Mouse (Mus musculus) fat pad, adult 2 months (tissue): ENCODE results near the gene Cblb.

Source experiments
- DNase-seq: peaks from one replicate; pipeline ENCODE4 v3.0.0-alpha.2; 2011; ENCODE audit warnings: low read depth, low spot score; ENCODE audit errors: extremely low read depth

Gene Cblb

DNA sequence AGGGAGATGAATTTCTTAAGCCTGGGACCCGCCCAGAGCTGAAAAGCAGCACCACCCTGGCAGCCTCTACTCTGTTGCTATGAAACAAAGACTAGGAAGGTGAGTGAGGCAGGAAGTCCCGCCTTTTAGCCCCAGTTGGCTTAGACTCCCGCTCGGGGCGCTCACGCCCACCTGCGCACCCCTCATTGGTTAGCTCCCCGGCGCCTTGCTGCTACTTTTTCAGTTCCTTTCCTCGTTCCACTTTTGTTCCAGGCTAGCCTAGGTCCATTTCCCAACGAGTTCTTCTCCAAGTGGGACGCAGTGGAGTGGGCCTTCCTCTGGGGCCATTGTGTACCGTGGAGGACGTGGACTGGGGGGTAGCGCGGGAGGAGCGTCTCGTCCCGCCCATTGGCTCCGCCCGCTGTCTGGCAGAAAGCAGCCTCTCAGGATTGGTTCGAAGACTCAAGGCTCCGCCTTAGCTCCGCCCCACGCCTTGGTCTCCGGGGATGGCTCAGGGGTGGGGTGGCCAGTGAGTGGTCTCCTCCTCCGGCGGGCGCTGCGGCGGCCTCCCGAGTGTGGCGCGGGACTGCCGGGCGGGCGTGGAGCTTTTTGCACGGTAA, at the start of gene Cblb:
TSS of gene Cblb (plus strand) at position 135 of the 599 bp plus-strand sequence.
- no peak for DNase-seq

DNA sequence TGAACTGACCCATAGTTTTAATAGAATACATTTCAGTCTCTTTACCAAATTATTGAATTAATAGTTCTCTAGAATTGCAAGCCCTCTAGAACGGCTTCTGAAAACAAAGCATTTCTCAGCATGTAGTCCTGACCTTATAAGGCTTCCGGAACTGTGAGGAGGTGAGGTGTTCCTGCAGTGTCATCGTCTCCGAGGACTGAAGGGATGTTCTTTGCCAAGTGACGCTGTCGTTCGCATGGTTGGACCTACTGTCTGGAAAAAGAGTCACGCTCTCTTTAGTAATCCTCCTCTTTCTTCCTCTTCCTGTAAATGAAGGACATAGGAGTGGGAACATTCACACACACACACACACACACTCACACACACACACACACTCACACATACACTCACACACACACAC, 45.6 kb upstream of the Cblb start:
- no peak for DNase-seq

GRCm38 (mm10) chr16:51986207-51986606, 44.8 kb upstream of the Cblb start:
- no peak for DNase-seq

DNA sequence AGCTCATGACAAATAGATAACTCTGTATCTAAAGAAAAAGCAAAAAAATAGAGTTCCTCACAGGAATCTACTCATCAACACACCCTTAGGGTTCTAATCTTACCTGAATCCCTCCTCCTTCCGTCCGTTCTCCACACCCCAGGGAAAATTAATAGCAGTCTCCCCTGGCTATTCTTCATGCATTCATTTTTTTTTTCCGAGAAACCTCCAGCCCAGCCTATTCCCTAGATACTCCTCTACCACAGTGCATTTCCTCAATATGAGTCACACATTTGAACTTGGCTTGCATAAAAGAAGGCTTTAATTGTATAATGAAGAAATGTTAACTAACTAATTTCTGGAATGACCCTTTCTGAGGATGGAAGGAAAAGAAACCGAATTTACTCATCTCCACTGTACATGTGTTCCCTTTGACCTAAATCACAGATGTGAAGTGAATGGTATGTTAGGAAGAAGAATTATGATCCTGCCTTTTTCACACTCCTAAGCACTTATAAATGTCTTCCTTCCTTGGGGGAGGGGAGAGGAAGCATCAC, 43.9 kb upstream of the Cblb start:
- DNase-seq: no peak

DNA sequence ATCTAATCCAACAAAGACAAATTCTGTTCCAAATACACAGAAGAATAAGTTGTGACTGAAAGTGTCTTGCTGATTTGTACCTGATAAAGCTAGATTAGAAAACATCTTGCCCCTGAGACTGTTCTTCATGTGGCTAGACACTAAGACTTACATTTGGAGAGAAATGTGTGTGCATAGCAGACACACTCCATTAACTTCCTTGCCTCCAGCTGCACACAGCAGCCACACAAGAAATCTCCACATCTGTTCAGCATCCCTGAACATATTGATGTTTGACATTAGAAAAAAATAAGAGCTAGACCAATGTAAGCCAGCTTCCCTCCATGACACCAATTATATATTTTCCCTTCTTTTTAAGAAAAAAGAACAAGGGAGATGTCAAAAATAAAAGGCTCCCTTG, 43.0 kb upstream of the Cblb start:
- no peak for DNase-seq

DNA sequence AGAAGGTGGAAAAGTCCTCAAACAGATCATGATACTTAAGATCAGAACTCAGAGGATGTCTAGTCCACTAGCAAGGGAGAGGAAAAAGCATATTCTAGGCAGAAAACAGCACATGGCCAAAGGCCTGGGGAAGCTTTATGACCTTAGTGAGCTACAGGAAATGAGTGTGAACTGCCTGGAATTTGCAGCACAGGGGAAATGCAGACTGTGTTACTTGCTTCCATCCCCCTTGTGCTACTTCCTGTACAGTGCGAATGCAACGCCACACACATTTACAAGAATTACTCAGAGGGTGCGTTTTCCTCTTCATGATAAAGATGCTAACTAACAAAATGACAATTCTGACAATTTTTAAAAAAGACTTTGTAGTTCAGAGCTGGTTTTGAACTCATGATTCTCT, 41.8 kb upstream of the Cblb start:
- no peak for DNase-seq

GRCm38 (mm10) chr16:52000043-52000442, 31.0 kb upstream of the Cblb start:
- no peak for DNase-seq

DNA sequence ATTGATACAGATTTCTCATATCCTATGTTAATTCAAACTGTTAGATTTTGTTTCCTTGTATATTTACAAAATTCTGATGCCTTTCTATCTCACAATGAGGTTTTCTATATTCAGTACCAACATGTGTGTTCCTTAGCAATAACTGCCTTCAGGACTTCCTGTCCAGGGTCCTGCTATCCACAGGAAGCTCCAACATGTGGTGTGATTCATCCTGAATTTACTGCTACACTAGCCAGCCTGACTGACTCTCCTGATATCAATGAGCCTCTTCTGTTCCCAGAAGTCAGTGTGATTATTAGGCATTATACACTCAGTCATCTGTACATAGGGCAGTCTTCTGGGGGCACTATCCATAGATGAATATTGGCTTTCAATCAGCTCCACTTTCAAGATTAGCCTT, 30.2 kb upstream of the Cblb start:
- no peak for DNase-seq

- no peak for DNase-seq
Measured at GRCm38 (mm10) chr16:52007006-52007405, 24.0 kb upstream of the Cblb start.

GRCm38 (mm10) chr16:52008471-52008870, 22.6 kb upstream of the Cblb start:
- DNase-seq: no peak

DNA sequence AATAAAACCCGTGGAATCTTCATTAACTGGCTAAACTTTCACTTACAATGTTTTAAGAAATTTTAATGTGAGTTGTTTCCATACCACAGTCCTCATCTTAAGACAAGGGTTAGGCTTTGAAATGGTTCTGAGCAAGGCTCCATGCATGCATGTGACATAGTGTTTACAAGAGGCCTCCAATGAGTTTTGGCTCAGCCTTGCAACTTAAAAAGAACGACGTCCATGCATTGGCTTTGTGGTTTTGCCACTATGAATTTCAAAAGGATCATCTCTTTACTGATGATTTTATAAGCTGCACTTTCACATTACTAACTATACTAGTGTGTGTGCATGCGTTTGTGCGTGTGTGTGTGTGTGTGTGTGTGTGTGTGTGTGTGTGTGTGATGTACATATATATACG, 21.6 kb upstream of the Cblb start:
- no peak for DNase-seq

DNA sequence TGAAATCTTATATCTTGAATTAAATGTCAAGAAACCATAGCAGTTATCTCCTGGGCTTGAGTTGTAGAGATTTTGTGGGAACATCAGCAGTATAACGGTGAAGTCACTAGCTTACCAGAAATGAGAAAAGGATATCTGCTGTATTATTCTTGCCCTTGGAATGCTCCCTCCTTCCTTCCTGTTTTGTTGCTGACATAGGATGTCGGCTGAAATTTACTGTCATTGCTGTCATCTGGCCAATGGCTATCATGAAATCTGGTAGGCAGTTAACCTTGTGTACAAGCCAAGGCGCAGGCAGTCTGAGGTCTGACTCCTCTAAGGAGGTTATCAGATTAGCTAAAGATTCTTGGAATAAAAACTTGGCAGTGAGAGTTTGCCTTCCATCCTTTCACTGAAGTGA, 18.0 kb upstream of the Cblb start:
- peak; percentile 63 for DNase-seq

DNA sequence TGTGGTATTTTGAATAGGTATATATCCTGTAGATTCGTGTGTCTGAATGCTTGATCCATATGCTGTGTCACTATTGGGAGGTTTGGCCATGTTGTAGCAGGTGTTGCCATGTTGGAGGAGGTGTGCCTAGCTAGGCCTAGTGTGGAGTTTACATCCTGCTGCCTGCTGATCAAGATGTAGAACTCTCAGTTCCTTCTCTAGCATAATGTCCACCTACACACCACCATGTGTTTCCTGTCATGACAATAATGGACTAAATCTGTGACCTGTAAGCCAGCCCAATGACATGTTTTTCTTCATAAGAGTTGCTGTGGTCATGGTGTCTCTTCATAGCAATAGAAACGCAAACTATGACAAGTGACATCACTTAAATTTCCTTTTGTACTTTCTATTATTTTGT, 17.2 kb upstream of the Cblb start:
- DNase-seq: no peak

GRCm38 (mm10) chr16:52023417-52023816, 7.6 kb upstream of the Cblb start:
- DNase-seq: no peak

DNA sequence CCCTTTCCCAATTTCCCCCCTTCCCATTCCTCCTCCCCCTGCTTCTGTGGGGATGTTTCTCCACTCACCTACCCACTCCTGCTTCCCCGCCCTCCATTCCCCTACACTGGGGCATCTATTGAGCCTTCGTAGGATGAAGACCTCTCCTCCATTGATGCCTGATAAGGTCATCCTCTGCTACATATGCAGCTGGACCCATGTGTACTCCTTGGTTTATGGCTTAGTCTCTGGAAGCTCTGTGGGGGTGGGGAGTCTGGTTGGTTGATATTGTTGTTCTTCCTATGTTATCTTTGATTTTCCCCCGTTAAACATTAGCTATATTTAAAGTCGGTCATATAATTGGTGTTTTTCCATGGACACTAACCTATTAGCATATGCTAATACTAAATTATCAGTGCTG, 3.7 kb upstream of the Cblb start:
- DNase-seq: no peak

- no peak for DNase-seq
Measured at GRCm38 (mm10) chr16:52029001-52029400, 2.0 kb upstream of the Cblb start.

DNA sequence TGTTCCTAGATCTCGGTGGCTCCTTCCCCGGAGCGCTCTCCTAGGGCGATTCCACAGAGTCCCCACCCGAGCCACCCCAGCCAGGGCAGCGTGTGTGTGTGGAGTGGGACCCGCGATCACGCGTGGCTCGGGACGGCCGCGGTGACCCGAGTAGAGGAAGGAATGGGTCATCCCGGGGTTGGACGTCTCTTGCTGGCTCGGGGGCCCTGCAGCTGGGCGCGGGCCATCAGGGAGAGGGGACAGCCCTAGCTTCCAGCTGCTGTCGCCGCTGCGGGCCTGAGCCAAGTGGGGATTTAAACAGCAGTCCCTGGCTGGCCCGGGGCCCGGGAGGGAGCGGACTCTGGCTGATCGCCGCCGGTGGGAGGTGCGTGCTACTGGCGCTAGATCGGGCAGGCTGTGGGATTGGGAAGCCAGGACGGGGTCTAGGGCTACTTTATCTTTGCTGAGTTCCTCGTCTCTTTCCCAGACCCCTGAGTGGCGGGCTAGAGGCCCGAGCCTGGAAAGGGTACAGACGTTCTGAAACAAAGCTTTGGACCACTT, 757 bp downstream of the Cblb start:
- DNase-seq: no peak

DNA sequence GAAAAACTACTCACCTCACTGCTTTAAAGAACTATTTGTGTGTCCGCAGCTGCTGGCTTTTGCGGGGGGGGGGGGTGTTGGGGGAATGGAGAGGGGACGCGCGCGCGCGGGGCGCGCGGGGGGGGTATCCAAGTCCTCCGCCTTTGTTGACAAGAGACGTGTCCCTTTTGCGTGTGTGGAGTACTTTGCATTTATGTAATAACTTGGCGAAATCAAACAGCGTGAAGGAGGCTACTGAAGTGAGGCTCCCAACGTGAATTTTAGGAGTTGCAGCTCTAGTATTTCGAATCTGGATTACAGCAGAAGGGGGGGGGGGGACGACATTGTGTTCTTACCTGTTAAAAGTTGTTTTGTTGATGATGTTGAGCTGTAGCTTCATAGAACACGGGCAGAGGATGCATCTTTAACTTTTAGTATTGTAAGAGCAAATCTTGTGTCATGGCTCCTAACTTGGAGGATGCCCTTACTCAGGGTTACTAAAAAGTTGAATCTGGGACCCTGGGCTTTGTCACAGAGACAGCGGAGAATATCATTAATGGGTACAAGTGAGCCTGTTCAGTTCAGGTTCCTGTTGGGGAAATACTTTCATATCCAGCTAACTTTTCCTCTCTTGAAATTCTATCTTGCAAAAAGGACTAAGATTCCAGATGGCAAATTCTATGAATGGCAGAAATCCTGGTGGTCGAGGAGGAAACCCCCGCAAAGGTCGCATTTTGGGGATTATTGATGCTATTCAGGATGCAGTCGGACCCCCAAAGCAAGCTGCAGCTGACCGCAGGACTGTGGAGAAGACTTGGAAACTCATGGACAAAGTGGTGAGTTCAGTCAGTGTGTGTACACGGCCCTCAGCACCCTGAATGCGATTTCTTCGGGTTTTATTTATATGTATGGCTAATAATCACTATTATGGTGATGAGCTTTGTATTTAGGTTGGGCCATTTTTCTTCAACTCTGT, 1.6 kb downstream of the Cblb start:
- DNase-seq: no peak

DNA sequence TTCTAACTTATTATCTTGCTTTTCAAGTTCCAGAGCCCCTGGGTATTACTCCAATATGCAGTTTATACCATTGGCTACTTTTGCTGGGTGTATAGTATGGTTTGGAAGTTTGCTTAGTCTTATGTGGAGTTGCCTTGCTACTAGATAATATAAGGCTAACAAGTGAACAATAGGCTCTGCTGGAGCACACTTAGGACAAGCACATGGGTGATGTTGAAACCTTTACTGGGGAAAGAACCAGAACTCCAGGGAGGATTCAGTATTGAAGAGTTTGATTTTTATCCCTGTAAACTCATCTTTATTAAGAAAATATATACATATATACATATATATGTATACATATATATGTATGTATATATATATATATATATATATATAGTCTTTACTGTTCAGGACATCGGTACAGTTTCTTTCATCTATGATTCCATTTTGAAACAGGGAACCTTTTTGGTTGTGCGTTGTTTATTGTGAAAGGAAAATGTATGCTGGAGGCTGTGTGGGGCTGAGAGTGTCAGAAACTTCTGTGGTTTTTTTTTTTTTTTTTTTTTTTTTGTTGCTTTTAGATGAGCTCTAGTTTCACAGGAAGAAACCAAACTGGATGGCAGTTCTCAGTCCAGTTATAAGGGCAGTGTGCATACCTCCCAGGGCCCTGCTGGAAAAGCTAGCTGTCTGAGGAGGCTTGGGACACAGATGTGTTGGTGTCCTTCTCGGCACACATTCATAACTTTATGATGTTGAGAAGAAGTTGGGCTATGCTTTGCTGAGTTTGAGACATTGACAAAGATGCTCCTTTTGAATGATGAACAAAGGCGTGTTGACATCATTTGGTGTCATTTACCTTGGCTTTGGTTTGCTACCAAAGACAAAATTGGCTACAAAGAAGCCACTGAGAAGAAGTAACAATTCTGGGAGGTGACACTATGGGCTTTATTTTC, 2.6 kb downstream of the Cblb start:
- DNase-seq: no peak

- DNase-seq: no peak
Measured at GRCm38 (mm10) chr16:52034356-52034755, 3.3 kb downstream of the Cblb start.

DNA sequence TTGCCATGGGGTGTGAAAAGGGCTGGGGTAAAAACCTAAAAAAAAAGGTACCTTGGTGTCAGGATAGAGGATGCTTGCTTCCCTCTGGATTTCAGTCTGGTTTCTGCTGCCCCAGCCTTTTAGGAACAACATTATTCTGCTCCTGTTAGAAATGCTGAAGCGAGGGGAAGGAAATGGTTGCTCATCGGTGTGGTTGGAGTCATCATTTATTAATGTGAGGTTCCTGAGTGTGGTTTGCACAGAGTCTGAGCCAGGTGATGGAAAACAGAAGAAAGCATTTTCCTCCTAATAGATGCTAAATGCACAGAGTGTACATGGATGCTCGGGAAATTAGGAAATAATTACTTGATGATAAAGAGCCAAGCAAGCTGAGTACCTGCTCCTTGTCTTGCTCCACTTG, 5.3 kb downstream of the Cblb start:
- no peak for DNase-seq
